Mouse (Mus musculus) heart, postnatal 25 days (tissue): ENCODE measurements around the gene Prrg2. TPM values are rescaled to one million over a fixed set of nuclear protein-coding genes. Genes with fewer than 3 reads are reported as not detected.
A peak's percentile ranks its signal among the peaks of the same experiment; 100 is the strongest.

ENCODE experiments used
- DNase-seq: peaks from one replicate; pipeline ENCODE4 v3.0.0; 2022; ENCODE audit warnings: low spot score
- intact Hi-C: fragments of 180-260 bp; cut with DNase I; formaldehyde crosslinking; loops from one replicate; pipeline ENCODE4 v1.15.1; 2025
- total RNA-seq, 2 experiments: library from RNA; stranded (reverse); gene quantifications; 2 replicates each; pipeline ENCODE4 v1.2.3; 2021

The Prrg2 gene
- total RNA-seq, 2 experiments from 2014 or later, result 6.8 to 7.1 TPM

DNA sequence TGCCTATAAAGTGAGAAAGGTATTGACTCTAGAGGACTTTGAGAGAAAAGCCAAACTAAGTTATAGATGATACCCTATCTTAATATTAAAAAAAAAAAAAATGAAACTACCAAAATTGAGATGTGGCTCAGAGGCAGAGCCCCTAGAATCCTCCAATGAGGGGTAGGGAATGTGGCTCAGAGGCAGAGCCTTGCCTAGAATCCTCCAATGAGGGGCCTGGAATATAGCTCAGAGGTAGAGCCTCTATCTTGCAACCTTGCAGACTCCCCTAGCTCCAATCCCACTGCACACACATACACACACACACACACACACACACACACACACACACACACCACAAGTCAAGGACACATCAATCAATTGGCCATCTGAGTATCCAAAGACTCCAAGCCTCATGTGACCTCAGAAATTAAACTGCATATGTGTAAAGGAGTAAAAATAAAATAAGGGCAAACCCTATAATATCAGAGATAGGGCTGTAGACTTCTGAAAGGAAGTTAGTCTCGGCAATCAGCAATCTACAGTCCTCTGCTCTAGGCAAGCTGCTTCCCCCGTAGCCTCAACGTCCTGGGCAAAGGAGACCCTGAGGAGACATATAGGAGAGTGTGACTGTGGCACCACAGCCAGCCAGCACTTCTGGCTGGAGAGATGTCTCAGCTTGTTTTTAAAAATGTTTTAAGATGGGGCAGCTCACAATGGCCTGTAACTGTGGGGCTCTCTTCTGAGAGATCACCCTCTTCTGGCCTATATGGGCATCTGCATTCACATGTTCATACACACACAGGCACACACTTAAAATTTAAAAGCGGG lies 4.9 kb upstream of the Prrg2 start:
- no peak for DNase-seq

DNA sequence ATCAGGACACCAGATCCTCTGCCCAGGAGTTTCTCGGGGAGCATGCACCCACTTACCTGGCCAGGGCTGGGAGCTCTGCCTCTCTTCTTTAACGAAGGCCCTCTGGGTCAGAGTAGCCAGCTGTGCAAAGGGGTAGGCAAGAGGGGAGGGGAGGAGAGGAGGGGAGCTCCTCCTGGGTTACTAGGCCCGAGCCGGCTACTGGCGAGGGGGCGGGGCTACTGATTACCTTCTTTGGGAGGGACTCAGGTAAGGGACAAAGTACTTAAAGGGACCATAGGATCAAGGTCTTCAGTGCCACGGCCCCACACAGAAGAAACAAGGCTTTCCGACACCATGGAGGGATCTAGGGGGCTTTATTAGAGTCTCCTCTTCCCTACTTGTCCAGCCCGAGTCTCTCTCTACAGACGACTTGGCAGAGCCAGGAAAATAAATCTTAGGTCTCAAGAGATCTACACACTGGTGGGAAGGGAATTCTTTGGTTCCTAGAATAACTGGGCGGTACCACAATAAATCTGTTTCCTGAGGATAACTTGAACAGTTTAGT lies 873 bp downstream of the Prrg2 start:
- DNase-seq, result no peak
- intact Hi-C loops, result no loop called here

More for the DNA sequence above, 4.9 kb upstream of the Prrg2 start:
- intact Hi-C loops, result no loop called here

DNA sequence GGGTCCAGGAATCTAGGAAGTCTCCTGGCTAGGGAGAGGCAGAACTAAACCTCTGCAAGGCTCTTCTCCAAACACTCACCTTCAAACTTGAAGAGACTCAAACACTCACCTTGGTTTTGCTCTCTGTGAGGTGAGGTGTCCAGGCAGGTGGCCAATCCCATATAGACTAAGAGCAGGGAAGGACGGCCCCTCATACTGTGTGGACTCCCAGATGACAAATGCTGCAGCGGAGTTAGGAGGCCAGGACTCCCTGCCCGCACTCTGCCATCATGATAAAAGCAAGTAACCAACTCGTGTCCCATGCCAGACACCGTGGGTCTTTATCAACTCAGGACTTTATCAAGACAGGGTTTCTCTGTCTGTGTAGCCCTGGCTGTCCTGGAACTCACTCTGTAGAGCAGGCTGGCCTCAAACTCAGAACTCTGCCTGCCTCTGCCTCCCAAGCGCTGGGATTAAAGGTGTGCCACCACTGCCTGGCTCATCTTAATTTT lies 1.8 kb downstream of the Prrg2 start:
- intact Hi-C loops, result no loop called here
- no peak for DNase-seq

DNA sequence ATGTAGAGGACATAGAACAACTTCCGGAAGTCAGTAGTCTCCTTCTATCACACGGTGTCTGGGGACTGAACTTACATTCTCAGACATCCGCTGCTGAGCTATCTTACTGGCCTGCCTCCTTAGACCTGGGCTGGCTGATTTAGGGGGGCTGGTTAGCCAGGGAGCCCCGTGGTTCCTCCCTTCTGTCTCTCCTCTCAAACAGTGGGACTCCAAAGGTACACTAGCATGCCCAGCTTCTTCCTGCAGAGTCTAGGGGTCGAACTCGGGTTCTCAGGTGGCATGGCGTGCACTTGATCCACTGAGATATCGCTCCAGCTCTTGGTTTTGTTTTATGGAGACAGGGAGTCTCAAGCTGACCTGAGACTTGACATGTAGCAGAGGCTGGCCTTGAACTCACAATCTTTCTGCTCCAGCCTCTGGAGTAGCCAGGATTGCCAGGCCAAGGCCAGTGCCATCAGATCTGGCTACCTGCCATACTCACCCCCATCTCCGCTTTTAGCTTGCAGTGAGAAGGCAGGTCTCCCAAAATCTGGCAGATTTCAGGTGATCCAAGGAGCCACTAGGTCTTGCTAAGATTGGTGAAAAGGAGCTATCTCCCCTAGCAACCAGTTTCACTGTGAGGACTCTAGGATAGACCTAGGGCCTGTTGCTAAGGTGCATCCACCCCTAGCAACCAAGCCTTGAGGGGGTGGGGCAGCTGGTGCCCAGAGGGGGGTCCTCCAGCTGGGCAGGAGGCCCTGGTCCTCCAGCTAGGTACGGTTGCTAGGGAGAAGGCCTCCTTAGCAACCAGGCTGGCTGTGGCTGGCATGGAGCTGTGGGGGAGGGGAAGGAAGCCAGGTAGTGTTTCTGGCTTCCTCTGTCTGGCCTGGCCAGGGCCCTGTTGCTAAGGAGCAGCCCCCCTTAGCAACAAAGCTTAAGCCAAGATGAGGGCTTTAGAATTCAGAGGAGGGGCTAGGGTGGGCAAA lies 3.6 kb downstream of the Prrg2 start:
- intact Hi-C loops, result no loop called here
- DNase-seq, result no peak

DNA sequence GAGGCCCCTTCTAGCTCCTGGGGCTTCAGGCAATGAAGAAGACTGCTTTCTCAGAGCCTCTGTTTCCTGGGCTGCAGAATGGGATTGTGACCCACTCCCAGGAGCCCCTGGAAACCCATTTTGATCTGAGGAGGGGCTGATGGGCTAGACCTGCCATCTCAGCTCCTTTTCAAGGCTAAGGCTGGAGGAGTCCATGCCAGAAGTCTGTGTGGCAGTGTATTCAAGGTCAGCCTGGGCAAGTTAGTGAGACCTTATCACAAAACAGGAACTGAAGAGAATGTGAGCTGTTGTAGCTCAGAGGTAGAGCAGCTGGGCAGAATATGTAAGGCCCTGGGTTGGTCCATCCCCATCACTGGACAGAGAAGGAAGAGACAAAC lies 5.5 kb downstream of the Prrg2 start:
- intact Hi-C loops, result no loop called here
- DNase-seq, result no peak

DNA sequence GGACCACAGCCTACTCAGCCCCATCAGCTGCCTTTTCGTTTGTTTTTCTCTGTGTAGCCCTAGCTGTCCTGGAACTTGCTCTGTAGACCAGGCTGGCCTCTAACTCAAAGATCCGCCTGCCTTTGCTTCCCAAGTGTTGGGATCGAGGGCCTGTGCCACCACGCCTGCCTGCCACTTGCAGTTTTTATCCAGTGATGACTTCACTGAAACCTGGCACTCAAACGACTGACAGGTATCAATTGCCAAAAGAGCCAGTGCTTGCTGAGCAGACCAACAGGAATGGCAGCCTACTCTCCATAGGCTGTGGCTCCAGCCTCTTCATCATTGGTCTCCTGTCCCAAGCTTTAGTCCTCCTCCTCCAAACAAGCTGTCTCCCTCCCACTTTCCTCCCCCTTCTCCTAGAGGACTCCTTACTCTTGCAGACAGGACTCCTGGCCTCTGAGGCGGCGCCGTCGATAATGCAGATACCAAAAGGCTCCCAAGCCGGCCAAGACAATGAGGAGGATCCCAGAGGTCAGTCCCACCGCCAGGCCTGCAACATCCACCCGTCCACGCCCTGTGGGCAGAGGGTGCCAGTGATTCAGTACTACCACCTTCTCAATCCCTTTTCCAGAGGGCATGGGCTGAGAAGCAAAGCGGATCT lies 6.0 kb downstream of the Prrg2 start:
- no peak for DNase-seq
- intact Hi-C loops, result no loop called here

DNA sequence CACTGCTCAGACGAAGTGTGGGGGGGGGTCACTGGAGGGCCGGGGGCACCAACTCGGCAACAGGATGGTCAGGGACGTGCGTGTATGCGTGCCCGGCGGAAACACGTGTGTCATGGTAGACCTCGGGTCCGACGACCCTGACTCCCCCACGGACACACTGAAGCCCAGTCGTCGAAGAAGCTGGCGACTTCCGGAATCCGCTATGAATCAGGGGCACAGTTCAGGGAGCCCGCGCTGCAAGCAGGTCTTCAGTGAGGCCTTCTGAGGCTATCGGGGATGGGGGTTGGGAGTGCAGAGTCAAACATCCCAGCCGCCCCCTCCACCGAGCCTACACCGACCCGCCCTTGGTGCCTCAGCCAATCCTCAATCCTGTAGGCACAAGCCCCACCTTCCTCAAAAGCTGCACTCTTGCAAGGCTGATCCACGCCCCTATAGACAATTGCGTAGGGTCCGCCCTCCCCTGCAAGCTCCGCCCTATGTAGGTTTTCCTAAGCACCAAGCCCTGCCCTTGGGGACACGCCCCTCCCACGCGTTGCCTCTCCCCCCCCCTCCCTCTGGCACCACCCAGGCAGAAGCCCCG lies 8.5 kb downstream of the Prrg2 start:
- intact Hi-C loops, result loop anchor here (2.0 kb wide), 1 partner anchor 33 kb away; no protein-coding TSS in a partner anchor
- peak; percentile 93 for DNase-seq

DNA sequence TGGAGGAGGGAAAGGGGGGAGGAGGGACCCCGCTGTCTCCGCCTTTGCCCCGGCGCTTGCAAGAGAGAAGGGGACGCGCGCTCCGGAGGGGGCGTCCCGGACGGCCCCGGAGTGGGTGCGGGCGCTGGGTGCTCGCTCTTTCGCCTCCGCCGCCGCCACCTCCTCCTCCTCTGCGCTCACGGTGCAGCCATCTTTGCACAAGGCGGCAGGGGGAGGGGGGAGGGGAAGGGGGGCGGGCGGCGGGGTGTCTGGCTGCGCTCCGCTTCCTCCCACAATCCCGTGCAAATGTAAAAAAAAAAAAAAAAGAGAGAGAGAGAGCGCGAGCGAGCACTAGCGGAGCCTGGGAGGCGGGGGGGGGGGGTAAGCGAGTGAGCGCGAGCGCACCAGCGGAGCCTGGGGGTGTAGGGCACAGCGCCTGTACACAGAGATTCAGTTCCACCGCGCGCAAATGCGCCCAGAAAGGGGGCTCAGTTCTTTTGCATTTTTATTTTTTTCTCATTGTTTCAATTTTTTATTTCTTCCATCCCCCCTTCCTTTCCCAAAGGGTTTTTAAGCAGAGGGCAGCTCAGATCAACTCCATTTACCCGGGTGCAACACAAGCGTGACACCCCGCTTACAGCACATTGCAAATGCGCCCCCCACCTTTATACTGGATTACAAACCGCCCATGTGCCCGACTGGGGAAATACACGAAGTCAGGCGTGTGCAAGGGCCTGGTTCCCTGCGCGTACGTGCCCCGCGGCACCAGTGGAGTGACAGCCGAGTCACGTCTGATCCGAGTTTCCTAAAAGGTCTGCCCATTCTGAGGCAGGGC lies 9.2 kb downstream of the Prrg2 start:
- peak; percentile 74 for DNase-seq
- intact Hi-C loops, result loop anchor here (2.0 kb wide), 1 partner anchor 33 kb away; no protein-coding TSS in a partner anchor

DNA sequence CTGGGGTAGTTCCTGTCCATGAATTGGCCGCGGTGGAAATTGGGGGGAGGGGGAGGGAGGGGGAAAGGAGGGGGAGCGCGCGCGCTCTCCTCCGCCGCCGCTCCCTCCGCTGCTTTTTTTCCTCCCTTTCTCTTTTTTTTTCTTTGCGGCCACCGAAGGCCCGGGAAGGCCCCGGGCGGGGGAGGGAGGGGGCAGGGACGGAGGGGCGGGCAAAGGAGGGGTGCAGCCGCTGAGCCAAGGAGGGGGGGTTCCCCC lies 9.7 kb downstream of the Prrg2 start, which contains the start of gene Prr12:
Gene Prr12 (minus strand): TSS at position 20 of the 255 bp plus-strand sequence.
- intact Hi-C loops, result loop anchor here (2.0 kb wide), 1 partner anchor 32 kb away; no protein-coding TSS in a partner anchor
- no peak for DNase-seq

DNA sequence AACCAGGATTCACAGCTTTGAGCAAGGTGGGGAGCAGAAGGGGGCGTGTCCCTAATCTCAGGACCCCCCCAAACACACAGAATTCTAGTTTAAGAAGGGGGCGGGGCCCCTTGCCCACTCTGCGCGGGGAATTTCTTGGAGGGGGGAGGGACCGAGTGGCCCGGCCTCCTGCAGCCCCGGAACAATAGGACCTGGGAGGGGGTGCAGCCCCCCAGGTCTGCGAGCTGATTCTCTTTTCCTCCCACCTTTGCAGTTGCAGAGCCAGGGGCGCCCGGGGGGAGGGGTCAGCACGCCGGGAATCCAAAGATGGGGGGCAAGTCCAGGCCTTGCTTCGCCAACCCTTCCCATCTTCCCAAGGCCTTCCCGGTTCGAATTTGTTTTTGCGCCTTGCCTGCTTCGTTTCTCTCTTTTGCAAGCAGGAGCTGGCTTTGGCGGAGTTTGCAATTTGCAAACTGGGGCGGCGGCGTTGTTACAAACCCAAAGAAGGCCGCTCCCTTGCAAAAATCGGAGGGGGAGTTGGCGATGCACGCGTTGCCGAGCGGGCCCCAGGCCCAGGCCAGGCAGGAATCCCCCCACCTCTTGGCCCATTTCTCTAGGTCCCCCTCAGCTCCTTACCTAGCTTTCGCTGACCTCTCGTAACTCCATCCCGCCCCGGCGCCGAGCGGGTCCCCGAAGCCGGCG lies 10.2 kb downstream of the Prrg2 start:
- intact Hi-C loops, result loop anchor here (2.0 kb wide), 1 partner anchor 32 kb away; no protein-coding TSS in a partner anchor
- DNase-seq, result no peak

DNA sequence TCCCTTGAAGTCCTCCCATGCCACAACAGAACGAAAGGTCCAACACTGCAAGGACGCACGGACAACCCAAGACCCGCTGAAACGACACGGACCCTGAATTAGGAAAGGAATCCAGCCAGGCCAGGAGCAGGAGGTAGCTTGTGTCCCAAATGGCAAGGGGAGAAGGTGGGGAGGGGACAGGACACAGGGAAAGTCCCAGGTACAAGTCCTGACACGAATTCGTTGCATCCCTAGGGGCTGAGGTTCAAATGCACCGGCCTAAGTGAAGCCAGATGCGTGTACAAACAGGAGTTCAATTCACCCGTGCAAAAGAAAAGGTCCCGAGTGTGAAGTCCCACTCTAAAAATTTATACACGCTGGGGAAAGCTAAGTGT lies 10.9 kb downstream of the Prrg2 start:
- DNase-seq, result no peak
- intact Hi-C loops, result no loop called here

DNA sequence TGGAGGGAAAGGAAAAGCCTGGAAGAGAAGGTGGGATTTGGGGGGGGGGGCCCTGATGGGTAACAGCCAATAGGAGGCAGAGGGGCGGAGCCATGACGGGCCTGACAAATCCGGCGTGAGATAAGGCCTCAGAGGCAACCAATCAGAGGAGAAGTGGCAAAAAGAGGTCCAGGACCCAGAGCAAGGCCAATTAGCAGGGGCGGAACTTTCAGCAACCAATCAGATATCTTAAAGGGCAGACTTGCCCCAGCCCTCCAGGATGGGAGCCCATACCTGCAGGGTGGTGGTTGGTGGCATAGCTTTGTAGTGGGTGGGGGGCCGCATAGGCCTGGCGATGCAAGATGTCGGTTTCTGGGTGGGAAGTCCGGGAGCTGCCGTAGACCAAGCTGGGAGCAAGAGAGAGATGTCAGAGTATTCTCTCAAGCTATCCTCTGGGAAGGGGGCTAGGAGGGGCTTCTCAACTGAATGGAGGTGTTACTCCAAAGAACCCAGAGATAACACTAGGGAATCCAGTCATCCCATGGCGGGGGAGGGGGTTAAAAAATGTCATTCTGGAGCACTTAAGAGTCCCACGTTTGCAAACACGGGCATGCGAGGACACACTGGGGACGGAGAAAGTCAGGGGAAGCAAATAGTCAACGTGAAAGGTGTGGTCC lies 11.4 kb downstream of the Prrg2 start:
- intact Hi-C loops, result no loop called here
- DNase-seq, result peak; percentile 70

DNA sequence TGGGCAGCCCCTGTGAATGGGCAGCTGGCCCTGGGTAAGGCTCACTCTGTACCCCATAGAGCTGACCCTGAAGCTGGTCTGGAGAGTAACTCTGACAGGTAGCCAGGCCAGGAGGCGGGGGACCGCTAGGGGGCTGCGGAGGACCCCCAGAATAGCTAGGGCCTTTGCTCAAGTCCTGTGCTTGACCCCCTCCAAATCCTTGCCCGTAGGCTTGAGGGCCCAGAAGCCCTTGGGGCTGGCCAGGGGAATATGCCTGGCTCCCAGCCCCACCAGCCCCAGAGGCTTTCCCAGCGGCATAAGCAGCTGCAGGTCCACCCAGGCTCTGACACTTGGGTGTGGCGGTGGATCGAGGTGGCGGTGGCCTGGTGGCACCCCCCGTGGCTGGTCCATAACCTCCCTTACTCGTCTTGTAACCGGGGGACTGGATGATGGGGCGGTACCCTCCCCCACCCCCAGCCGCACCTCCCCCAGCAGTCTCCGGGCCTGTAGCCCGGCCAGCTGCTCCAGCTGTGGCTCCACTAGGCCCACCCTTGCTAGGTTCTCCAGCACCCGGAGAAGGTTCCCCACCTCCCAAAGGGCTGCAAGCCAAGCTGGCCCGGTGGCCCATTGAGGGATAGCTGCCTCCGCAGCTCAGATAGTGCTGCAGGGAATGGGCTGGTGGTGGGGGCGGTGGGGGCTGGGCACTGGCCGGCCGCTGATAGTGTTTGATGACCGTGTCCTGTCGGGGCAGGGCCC lies 13.4 kb downstream of the Prrg2 start:
- no peak for DNase-seq
- intact Hi-C loops, result no loop called here

DNA sequence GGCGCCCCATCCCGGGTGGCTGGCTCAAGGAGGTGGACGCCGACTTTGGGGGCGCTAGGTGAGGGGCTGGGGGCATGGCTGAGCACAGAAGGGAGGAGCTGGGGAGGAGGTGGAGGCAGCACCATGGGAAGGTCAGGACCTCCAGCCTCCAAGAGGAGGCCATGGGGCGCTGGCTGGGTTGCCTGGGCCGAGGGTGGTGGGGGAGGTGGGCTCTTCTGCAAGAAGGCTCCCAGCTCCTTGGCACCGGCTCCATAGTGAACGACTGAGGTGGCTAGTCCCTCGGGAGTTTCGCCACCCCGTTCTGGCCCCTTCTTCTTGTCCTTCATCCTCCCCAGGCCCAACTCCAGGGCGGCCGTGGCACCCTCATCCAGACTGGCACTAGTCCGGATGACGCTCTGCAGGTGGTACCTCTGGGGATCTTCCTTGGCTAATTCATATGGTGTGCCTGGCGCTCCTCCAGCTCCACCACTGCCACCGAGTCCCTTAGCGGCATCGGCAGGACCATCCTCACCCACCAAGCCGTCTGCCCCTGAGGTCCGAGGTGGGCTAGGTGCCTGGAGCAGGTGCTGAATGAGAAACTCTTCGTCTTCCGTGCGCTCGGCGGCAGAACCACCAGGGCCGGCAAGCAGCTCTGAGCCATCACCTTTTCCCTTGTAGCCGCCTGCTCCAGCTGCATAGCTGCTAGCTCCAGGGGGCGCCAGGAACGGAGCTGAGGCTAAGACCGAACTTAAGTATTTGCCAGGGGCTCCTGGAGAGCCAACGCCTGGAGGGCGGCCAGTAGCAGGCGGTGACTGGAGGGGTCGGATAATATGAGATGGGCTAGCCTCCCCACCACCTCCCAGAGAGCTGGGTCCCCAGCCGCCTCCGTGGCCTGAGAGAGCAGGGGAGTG lies 14.2 kb downstream of the Prrg2 start:
- intact Hi-C loops, result no loop called here
- DNase-seq, result no peak

DNA sequence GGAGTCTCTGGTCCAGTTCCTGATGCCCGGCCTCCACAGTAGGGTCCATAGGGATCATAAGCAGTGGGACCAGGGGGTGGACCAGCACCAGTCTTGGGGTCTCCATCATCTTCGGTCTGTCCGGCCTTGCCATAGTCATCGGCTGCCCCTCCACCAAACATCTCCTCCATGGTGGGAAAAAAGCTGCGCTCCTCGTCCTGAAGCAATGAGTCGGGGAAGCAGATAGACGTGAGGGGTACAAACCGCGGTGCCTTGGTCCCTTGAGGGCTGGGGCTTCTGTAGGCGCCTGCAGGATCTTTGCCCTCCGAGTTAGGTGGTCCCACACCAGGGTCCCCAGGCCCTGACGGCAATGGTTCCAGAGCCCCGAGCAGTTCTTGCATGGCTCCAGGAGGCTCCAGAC lies 15.0 kb downstream of the Prrg2 start:
- no peak for DNase-seq
- intact Hi-C loops, result loop anchor here (2.0 kb wide), 1 partner anchor 21 kb away; no protein-coding TSS in a partner anchor

DNA sequence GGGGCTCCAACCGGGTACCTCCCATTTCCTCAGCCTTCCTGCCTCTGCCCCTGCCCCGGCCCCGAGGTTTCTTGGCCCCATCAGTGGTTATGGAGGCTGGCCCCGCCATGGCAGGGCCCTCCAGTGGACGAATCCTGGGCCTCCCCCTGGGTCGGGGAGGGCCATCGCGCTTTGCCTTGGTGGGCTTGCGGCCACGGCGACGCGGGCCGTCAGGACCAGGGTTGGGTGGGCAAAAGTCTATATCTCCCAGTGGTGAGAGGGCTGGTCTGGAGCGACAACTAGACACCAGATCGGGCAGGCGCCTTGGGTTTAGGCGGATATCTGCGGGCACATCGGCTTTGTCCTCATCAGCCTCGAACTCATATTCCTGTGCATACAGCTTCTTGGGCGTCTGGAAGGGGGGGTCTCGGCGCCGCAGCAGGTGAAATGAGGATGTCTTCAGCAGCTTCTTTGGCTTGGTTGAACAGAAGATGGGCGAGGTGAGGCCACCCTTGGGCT lies 15.6 kb downstream of the Prrg2 start:
- DNase-seq, result no peak
- intact Hi-C loops, result loop anchor here (2.0 kb wide), 1 partner anchor 20 kb away; no protein-coding TSS in a partner anchor
